Mouse (Mus musculus): ENCODE measurements at regions not wholly inside any gene's neighbourhood (a gene's known extent, or its start where the extent isn't known, plus 50 kb on each side); places are given as distances from the start of the nearest gene placed in this dataset.
"Not testable (repeated sequence)": the region's sequence is repeated elsewhere in the genome, so short reads cannot be mapped to it uniquely, and the experiment has no call there.

DNA sequence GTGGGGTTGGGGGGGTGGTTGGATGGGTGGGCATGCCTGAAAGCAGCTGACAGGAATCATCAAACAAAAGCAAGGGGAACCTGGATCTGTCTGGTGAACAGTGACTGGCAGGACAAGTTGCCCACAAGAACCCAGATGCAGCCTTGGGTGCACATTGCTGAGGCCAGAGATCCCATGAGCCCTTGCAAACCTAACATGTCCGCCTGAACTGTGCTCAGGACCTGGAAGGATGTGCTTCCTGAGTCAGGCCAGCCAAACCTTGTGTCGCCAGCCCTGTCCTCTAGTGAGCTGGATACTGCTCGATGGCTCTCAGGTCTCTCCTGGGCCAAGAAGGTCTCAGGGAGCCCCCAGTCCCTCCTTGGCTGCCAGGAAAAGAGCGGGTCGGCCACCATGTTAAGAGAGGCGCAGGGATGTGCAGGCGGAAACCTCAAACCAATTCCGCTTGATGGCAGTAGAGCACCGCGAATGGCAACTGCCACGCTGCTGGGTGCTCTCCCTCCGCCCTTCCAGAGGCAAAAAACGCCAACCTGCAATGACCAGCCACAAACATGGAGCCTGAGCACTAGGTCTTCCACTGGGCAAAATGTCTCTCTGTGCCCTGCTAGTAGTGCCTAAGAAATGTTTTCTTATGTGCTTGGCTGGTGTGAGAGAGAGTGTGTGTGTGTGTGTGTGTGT lies 140.2 kb downstream of the Pls3 start:
- DNase-seq (ENCODE audit: low spot score in 2 of 2) = peak in 1 of 2 experiments; percentile 83

DNA sequence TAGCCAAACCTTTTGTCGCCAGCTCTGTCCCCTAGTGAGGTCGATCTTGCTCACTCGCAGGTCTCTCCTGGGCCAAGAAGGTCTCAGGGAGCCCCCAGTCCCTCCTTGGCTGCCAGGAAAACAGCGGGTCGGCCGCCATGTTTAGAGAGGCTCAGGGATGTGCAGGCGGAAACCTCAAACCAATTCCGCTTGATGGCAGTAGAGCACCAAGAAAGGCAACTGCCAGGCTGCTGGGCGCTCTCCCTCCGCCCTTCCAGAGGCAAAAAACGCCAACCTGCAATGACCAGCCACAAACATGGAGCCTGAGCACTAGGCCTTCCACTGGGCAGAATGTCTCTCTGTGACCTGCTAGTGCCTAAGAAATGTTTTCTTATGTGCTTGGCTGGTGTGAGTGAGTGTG lies 141.3 kb downstream of the Pls3 start:
- peak in 1 of 2 experiments; percentile 74 for DNase-seq (ENCODE audit: low spot score in 2 of 2)

DNA sequence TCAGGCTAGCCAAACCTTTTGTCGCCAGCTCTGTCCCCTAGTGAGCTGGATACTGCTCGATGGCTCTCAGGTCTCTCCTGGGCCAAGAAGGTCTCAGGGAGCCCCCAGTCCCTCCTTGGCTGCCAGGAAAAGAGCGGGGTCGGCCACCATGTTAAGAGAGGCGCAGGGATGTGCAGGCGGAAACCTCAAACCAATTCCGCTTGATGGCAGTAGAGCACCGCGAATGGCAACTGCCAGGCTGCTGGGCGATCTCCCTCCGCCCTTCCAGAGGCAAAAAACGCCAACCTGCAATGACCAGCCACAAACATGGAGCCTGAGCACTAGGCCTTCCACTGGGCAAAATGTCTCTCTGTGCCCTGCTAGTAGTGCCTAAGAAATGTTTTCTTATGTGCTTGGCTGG lies 145.2 kb downstream of the Pls3 start:
- DNase-seq (ENCODE audit: low spot score in 2 of 2) = peak in 1 of 2 experiments; percentile 30

DNA sequence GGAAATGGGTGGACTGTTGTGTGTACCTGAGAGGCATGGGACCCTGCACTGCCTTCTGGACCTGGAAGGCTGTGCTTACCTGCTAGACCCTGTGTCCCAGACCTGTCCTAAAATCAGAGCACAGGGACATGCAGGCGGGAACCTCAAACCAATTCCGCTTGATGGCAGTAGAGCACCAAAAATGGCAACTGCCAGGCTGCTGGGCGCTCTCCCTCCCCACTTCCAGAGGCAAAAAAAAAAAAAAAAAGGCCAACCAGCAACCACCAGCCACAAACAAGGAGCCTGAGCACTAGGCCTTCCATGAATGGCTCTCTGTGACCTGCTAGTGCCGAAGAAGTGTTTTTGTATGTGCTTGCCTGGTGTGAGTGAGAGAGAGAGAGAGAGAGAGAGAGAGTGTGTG lies 146.5 kb downstream of the Pls3 start:
- peak in 1 of 2 experiments; percentile 18 for DNase-seq (ENCODE audit: low spot score in 2 of 2)

DNA sequence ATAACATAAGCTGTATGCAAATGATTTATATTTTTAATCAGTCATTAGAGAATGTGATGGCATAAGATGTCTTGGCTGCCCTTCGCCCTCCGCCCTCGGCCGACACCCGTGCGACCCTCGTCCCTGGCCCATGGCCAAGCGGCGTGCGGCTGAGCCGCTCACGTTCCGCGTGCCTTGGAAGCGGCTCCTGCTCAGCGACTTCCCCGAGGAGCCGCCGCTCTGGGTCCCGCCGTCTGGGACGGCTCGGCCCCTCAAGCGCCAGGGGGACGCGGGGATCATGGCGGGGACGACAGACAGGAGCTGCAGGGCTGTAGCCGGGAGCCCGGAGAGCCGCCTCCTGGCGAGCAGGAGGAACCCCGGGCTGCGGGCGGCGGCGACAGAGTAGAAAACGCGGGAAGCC lies 145.5 kb upstream of the Rab39b start:
- not testable (repeated sequence) for DNase-seq (ENCODE audit: low spot score in 2 of 2)

DNA sequence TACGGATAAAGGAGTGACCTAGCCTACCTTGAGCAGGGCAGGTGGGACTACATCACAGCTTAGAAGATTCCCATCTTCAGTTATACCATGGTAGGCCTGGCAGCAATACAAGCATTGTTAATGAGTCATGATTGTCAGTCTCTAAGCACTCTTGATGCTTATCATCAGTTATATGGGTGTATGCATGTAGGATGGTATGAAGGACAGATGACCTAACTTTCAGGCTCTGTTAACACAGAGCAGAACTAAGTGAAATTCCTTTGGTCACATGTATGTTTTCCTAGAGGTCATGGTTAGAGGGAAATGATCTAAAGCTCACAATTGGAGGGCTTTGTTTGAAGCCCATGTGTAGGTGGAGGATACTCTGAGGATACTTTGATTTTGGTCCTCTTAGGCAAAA lies 121.9 kb upstream of the Rab39b start:
- DNase-seq (ENCODE audit: low spot score in 2 of 2) = no peak

DNA sequence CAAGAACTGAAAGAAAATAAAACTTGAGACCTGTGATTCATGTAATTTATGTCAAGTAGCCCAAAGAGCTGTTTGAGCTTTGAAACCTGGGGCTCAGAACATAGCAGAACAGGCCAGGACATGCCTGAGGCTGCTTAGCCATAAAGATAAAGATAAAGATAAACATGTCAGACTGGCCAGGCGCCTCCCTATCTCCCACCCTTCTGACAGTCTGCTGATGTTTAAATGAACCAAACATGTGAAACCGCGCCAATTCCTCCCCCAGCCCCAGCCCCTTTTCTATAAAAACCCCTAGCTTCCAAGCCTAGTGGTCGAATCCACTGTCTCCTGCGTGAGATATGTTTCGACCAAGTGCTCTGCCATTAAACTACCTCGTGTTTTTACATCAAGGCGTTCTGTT lies 97.2 kb upstream of the Rab39b start:
- not testable (repeated sequence) for DNase-seq (ENCODE audit: low spot score in 2 of 2)

DNA sequence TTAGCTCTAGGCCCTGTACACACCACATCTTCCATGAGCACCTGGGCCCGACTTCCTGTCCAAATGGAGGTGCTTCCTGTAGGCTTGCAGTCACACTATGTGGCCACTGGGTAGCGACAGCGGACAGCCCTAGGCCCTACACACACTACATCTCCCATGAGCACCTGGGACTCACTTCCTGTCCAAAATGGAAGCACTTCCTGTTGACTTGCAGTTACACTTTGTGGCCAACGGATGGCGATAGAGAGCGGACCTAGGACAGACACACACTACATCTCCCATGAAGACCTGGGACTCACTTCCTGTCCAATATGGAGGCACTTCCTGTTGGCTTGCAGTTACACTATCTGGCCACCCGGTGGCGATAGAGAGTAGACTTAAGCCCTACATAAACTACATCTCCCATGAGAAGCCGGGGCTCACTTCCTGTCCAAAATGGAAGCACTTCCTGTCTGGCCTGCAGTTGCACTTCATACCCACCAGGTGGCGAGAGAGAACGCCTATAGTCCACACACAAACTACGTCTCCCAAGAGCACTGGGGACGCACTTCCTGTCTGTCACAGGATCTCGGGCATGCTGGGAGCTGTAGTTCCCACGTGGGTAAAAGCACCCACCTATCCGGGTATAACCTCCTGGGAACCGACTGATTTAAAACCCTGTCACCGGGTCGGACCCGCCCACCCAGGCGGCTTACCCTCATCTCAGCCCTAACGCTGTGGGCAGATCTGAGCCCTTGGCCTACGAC lies 96.1 kb upstream of the Rab39b start:
- peak; percentile 96 for DNase-seq (ENCODE audit: low spot score in 2 of 2)

DNA sequence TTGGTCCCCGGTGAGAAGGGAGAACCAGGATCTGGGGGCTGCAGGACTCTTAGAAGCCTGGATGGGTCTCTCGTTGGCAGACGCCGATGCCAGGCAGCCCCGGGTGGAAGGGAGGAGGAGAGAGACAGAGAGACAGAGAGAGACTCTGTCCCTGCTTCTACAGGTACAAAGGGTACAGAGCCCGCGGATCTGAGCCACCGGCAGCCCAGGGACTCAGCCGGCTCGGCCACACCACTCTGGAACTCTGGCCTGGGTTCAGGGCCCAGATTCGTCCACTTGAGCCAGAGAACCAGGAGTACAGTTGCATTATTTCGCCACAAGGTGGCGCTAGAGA lies 95.5 kb upstream of the Rab39b start:
- no peak for DNase-seq (ENCODE audit: low spot score in 2 of 2)

DNA sequence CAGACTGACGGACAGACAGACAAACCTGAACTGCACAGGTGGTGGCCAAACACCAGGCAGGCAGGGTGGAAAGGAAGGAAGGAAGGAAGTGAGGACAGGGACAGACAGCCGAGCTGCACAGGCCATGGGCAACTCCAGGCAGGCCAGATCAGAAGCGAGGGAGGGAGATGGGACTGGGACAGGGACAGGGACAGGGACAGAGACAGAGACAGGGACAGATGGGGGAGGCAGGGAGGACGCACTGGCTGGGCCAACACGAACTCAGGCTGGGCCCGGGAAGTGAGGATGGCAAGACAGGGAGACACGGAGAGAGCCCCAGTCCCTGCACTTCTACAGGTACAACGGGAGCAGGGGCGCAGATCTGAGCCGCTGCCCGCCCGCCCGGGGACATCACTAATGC lies 94.9 kb upstream of the Rab39b start:
- DNase-seq (ENCODE audit: low spot score in 2 of 2) = no peak

DNA sequence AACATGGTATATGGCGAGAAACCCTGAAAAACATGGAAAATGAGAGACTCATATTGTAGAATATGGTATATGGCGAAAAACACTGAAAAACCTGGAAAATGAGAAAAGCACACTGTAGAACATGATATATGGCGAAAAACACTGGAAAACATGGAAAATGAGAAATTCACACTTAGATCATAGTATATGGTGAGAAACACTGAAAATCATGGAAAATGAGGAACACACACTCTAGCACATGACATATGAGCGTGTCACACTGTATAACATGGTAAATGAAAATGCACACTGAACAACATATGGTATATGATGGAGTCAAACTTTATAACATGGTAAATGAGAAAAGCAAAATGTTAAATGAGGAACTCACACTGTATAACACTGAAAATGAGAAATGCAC lies 89.6 kb upstream of the Rab39b start:
- no peak for DNase-seq (ENCODE audit: low spot score in 2 of 2)

DNA sequence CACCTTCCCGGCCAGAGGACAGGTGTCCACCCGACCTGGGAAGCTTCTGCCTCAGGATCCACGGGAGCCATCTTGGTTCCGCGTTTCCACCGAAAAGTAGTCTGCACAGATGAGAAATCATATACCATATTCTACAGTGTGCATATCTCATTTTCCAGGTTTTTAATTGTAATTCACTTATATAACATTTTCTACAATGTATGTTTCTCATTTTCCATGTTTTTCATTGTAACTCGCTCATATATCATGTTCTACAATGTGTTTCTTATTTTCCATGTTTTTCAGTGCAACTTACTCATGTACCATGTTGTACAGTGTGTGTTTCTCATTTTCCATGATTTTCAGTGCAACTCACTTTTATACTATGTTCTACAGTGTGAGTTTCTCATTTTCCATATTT lies 65.4 kb upstream of the Rab39b start:
- no peak for DNase-seq (ENCODE audit: low spot score in 2 of 2)

Measured in right cerebral cortex, postnatal 36 days (tissue).